Mouse (Mus musculus) brain, embryonic 14.5 days (tissue): ENCODE results near the gene Mlx.

Experiments
- CTCF ChIP-seq: fragments of 200-500 bp; IDR thresholded peaks from 2 replicates; pipeline ENCODE4 v1.5.1; 2012; ENCODE audit warnings: inconsistent platforms, mild to moderate bottlenecking, moderate library complexity, borderline replicate concordance; ENCODE audit not compliant: insufficient read depth, insufficient read length; ENCODE audit errors: extremely low read depth
- POLR2A ChIP-seq: fragments of 200-500 bp; IDR thresholded peaks from 2 replicates; pipeline ENCODE4 v1.6.1; 2012; ENCODE audit warnings: mild to moderate bottlenecking, inconsistent platforms, borderline replicate concordance; ENCODE audit not compliant: poor library complexity, insufficient read depth, insufficient read length, severe bottlenecking; ENCODE audit errors: extremely low read depth

DNA sequence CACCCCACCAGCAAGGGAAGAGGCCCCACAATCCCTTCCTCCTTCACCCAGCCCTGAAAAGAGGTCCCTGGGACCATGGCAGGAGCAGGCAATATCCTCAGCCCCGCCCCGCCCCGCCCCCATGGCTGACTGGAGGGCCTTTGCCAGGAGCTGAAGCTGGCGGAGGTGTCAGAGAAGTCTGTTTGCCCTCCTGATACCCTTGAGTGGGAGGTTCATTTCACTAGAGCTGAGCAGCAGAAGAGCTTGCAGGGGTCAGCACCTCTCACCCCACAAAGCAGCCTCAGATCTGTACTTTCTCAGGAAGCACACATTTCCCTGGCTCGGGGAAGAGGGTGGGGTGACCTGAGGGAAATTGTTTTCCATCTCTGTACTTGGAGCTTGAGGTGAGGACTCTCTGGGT, 28.4 kb upstream of the Mlx start:
- no peak for TF ChIP-seq CTCF
- TF ChIP-seq POLR2A = no peak
